Mouse (Mus musculus) CH12.LX (cell line): ENCODE results near the gene AC134908.4.

Experiments used
- BHLHE40 ChIP-seq: IDR thresholded peaks from 2 replicates; pipeline ENCODE4 v1.6.1; 2011; ENCODE audit warnings: mild to moderate bottlenecking, low read depth, low read length, improper control_type of control experiment
- CTCF ChIP-seq, 2 experiments: IDR thresholded peaks in 1 of 2; conservative IDR thresholded peaks in 1 of 2; 2 replicates each; pipeline ENCODE4 v1.5.1; 2011 to 2012; ENCODE audit warnings: low read depth in 2 of 2, low read length in 2 of 2, improper control_type of control experiment in 1 of 2, inconsistent platforms in 1 of 2, mild to moderate bottlenecking in 1 of 2, moderate library complexity in 1 of 2
- EP300 ChIP-seq: IDR thresholded peaks from 2 replicates; pipeline ENCODE4 v1.6.1; 2011; ENCODE audit warnings: low read length, improper control_type of control experiment
- JUND ChIP-seq: conservative IDR thresholded peaks from 2 replicates; pipeline ENCODE4 v1.6.1; 2011; ENCODE audit warnings: low read depth, low read length, improper control_type of control experiment
- POLR2A ChIP-seq: IDR thresholded peaks from 2 replicates; pipeline ENCODE4 v1.6.1; 2011; ENCODE audit warnings: low read depth, mild to moderate bottlenecking, improper control_type of control experiment, low read length
- ZC3H11A ChIP-seq: IDR thresholded peaks from 2 replicates; pipeline ENCODE4 v1.6.1; 2012; ENCODE audit warnings: low read depth, mild to moderate bottlenecking, inconsistent platforms, low read length, improper control_type of control experiment

- TF ChIP-seq JUND (no peak), CTCF (conservative IDR thresholded peaks at IDR 0.05 in 1 of 2, IDR thresholded peaks at IDR 0.05 in 1 of 2; ENCODE audit: low read depth in 2 of 2, low read length in 2 of 2) (no peak), BHLHE40 (no peak), EP300 (no peak), ZC3H11A (no peak), POLR2A (no peak)
These were observed 8.5 kb downstream of the AC134908.4 start for GRCm38 (mm10) chr17:25786781-25787504.
